Mouse (Mus musculus): ENCODE results near the gene Fbf1.

DNA sequence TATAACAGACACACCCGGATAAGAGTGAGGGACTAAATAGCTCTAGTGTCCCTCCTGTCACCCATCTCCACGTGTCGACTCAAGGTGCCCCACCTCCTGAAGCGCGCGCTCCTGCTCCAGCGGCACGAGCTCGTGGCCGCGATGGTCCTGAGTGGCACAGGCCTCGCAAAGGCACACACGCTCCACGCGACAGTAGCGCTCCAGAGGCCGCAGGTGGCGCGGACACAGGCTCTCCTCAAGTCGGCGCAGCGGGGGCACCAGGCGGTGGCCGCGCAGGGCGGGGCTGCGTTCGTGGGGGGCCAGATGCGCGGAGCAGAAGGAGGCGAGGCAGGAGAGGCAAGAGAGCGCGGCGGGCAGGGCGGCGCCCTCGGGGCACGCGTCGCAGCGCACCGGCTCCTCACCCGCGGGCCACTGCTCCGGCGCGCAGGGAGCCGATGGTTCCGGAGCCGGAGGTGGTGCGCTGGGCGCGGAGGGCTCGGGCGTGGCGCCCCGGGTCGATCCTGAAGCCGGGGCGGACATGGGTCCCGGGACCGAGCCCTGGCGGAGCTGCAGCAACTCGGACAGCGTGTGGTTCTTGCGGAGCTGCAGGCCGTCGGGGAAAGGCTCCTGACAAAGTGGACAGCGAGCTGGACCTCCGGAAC is 58.4 kb downstream of the Fbf1 start:
- no peak for TF ChIP-seq CTCF (IDR thresholded peaks at IDR 0.05; ENCODE audit: low read depth, low read length)
- no peak for TF ChIP-seq POLR2A (IDR thresholded peaks at IDR 0.05; ENCODE audit: extremely low read depth, insufficient read depth, low read length)

Measured in liver, adult 2 months (tissue).